Mouse (Mus musculus): ENCODE results near the gene Nfat5. TPM values are rescaled to one million over a fixed set of nuclear protein-coding genes. Genes with fewer than 3 reads are reported as not detected.

Gene Nfat5
- polyA plus RNA-seq, 1 experiment = 18.8 TPM

DNA sequence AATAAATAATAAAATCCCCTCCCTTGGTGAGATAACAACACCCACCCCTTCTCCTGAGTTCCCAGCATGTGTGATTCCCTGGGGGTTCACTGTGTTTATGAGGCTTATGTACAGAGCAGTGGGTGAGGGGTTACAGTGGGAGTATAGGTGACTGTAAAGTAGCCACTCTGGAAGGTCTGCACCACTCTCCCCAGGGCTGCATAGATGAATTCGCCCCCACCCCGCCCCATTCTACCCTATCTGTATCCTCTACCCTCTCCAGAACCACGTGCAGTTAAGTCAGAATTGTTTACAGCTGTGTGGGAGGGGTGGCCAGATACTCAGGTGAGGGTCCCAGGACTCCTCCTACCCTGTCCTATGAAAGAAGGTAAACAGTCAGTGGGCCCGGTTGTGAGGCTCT lies 89.6 kb downstream of the Nfat5 start:
- H3K4me1 ChIP-seq (ENCODE audit: control insufficient read depth, insufficient read depth, low read length) = no peaks in the 10 kb centered on the region
- H3K4me3 ChIP-seq (replicated peaks; ENCODE audit: control insufficient read depth, low read depth, low read length) = no peak overlapping the region
- 62% methylated on average over 4 of the region's 4 CpGs for WGBS
- TF ChIP-seq CTCF (IDR thresholded peaks at IDR 0.05; ENCODE audit: control insufficient read depth, insufficient read depth, low read length) = no peak
- TF ChIP-seq POLR2A (IDR thresholded peaks at IDR 0.05; ENCODE audit: borderline replicate concordance, control insufficient read depth, low read depth, low read length) = no peak
- H3K27ac ChIP-seq (ENCODE audit: control insufficient read depth, insufficient read depth, low read depth, low read length, poor library complexity) = no peak overlapping the region

DNA sequence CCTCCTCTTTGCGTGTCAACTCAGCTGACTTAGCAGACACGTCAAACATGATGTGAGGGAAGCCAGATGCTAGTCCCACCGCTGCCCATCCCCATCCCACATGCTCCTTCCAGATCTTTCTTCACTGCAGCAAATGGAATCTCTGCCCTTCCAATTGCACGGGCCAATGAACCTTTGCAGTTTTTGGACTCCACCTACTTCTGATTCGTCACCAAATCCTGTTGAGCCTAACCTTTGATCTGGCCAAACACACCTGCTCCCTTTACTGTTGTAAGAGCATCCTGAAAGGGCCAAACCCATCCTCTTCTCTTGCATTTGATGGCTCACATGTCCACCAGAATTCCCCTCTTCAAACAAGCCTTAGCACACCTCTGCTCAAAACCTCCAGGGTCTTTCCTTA lies 91.4 kb downstream of the Nfat5 start:
- no peak overlapping the region for H3K4me3 ChIP-seq (replicated peaks; ENCODE audit: control insufficient read depth, low read depth, low read length)
- TF ChIP-seq CTCF (IDR thresholded peaks at IDR 0.05; ENCODE audit: control insufficient read depth, insufficient read depth, low read length) (no peak), POLR2A (IDR thresholded peaks at IDR 0.05; ENCODE audit: borderline replicate concordance, control insufficient read depth, low read depth, low read length) (no peak)
- no peaks in the 10 kb centered on the region for H3K4me1 ChIP-seq (ENCODE audit: control insufficient read depth, insufficient read depth, low read length)
- WGBS = 72% methylated on average over 5 of the region's 5 CpGs
- H3K27ac ChIP-seq (ENCODE audit: control insufficient read depth, insufficient read depth, low read depth, low read length, poor library complexity) = no peak overlapping the region

DNA sequence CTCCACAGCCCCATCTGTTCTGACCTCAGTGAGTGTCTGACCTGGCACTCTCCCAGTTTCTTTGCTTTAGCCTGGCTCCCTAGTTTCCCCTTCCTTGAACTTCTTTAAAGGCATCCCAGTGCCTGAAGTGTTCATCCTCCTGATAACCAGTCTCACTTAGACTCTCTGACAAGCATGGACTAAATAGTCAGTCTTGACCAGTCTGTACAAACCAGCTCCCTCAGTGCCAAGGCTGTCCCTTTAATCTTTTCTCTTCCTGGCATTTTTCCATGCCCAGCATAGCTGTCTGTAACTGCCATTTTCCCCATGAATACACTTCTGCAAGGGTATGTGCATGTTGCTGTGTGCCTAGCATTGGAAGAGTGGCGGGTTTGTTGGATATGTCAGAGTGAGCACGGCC lies 91.8 kb downstream of the Nfat5 start:
- no peak overlapping the region for H3K27ac ChIP-seq (ENCODE audit: control insufficient read depth, insufficient read depth, low read depth, low read length, poor library complexity)
- WGBS = 85% methylated on average over 2 of the region's 2 CpGs
- no peak for TF ChIP-seq POLR2A (IDR thresholded peaks at IDR 0.05; ENCODE audit: borderline replicate concordance, control insufficient read depth, low read depth, low read length)
- TF ChIP-seq CTCF (IDR thresholded peaks at IDR 0.05; ENCODE audit: control insufficient read depth, insufficient read depth, low read length) = no peak
- no peaks in the 10 kb centered on the region for H3K4me1 ChIP-seq (ENCODE audit: control insufficient read depth, insufficient read depth, low read length)
- H3K4me3 ChIP-seq (replicated peaks; ENCODE audit: control insufficient read depth, low read depth, low read length) = no peak overlapping the region

DNA sequence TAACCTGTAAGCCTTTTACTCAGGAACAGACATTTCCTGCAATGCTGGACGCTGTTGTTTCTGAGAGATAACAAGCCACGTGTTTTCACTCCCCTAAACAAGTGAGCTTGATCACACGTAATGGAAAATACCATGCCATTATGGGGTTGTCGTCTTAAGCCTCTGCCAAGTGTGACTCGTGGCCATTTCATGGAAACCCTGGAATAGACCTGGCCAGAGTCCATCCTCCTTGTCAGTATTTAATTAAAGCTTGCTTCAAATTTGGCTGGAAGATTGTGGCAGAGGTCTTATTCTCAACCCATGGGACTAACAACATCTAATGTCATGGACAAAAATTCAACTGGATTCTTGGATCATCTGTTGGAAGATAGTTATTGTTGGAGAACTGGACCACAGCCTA lies 92.9 kb downstream of the Nfat5 start:
- no peak overlapping the region for H3K4me3 ChIP-seq (replicated peaks; ENCODE audit: control insufficient read depth, low read depth, low read length)
- H3K27ac ChIP-seq (ENCODE audit: control insufficient read depth, insufficient read depth, low read depth, low read length, poor library complexity) = no peak overlapping the region
- TF ChIP-seq POLR2A (IDR thresholded peaks at IDR 0.05; ENCODE audit: borderline replicate concordance, control insufficient read depth, low read depth, low read length) (no peak), CTCF (IDR thresholded peaks at IDR 0.05; ENCODE audit: control insufficient read depth, insufficient read depth, low read length) (no peak)
- WGBS = 15% methylated on average over 5 of the region's 5 CpGs
- H3K4me1 ChIP-seq (ENCODE audit: control insufficient read depth, insufficient read depth, low read length) = no peaks in the 10 kb centered on the region

DNA sequence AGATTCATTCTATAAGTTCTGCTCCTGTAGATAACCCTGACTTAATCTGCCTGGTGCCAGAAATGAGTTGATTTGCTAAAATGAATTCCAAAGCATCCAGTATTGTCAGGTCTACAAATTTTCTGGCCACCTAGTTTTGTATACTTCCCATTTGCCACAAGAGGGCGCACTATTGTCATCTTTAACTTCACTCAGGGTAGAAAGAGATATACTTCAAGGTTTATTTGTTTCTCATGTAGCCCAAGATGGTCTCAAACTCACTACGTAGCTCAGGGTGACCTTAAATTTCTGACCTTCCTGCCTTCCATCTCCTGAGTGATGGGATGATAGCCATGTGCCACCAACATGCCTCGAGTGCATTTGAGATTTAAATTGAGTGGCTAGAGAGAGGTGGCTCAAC lies 93.4 kb downstream of the Nfat5 start:
- H3K4me1 ChIP-seq (ENCODE audit: control insufficient read depth, insufficient read depth, low read length) = no peaks in the 10 kb centered on the region
- 24% methylated on average over 3 of the region's 3 CpGs for WGBS

DNA sequence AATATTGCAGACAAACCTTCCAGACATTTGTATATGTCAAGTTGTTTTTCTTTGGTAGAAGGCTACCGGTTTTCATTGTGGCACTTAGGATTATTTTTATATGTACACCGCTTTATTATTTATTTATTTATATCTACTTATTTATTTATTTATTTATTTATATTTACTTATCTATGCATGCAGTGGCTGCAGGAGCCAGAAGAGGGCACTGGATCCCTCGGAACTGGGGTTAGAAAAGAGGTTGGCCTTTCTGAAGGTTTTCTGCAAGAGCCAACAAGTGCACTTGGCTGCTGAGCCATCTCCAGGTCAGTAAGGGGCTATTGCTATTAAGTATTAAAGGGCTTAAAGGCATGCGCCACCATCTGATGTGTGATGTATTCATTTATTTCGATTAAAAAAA lies 94.6 kb downstream of the Nfat5 start:
- Histone ChIP-seq H3K27ac (ENCODE audit: control insufficient read depth, insufficient read depth, low read depth, low read length, poor library complexity) (no peak overlapping the region), H3K4me3 (replicated peaks; ENCODE audit: control insufficient read depth, low read depth, low read length) (no peak overlapping the region), H3K4me1 (ENCODE audit: control insufficient read depth, insufficient read depth, low read length) (no peaks in the 10 kb centered on the region)
- WGBS = 72% methylated on average over 5 of the region's 5 CpGs
- TF ChIP-seq CTCF (IDR thresholded peaks at IDR 0.05; ENCODE audit: control insufficient read depth, insufficient read depth, low read length) (no peak), POLR2A (IDR thresholded peaks at IDR 0.05; ENCODE audit: borderline replicate concordance, control insufficient read depth, low read depth, low read length) (no peak)

More for the DNA sequence above, 93.4 kb downstream of the Nfat5 start:
- TF ChIP-seq POLR2A (IDR thresholded peaks at IDR 0.05; ENCODE audit: borderline replicate concordance, control insufficient read depth, low read depth, low read length) (no peak), CTCF (IDR thresholded peaks at IDR 0.05; ENCODE audit: control insufficient read depth, insufficient read depth, low read length) (no peak)
- Histone ChIP-seq H3K4me3 (replicated peaks; ENCODE audit: control insufficient read depth, low read depth, low read length) (no peak overlapping the region), H3K27ac (ENCODE audit: control insufficient read depth, insufficient read depth, low read depth, low read length, poor library complexity) (no peak overlapping the region)

DNA sequence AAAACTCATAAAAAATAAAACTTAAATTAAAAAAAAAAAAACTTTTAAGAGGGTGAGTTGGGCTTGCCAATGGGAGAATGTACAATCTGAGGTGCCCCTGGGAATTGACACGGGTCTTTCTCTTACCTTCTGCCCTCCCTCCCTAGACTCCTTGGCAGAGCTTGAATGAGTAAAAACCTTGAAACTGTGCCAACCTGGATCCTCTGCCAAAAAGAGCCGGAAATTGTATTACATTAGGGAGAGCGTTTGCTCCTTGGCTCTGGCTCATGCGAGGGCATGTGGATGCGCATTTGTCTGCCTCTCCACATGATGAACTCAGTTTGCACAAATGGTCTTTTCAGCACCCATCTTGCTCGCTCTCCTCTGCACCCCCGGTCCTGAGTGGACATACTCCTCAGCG lies 96.3 kb downstream of the Nfat5 start:
- no peak for TF ChIP-seq POLR2A (IDR thresholded peaks at IDR 0.05; ENCODE audit: borderline replicate concordance, control insufficient read depth, low read depth, low read length)
- no peak for TF ChIP-seq CTCF (IDR thresholded peaks at IDR 0.05; ENCODE audit: control insufficient read depth, insufficient read depth, low read length)
- H3K4me1 ChIP-seq (ENCODE audit: control insufficient read depth, insufficient read depth, low read length) = no peaks in the 10 kb centered on the region
- no peak overlapping the region for H3K4me3 ChIP-seq (replicated peaks; ENCODE audit: control insufficient read depth, low read depth, low read length)
- WGBS = 85% methylated on average over 8 of the region's 8 CpGs
- no peak overlapping the region for H3K27ac ChIP-seq (ENCODE audit: control insufficient read depth, insufficient read depth, low read depth, low read length, poor library complexity)

DNA sequence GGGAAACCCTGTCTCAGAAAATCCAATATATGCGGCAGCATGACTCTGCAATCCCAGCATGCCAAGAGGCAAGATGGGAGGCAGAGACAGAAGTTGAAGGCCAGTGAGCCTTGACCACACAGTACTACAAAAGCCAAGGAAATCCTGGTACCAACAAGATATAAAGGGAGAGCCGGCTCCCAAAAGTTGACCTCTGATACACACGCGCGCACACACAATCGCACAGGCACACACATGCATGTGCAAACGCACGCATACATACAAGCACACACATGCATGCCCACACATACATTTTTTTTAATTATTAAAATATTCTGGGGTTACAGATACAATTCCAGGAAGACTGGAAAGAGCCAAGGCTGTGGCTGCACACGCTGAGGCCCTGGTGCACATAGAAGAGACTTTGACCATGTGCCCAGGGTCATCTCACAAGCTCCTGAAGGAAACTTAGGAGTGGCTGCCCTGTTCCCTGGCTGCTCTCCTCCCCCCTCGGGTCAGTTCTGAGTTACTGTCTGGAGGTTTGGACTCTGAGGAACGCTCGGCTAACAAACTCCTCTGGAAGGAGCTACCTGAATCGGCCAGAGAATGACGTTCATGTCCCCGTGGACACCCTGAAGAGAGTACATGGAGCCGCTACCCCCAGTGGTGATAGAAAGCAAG lies 97.3 kb downstream of the Nfat5 start:
- H3K4me3 ChIP-seq (replicated peaks; ENCODE audit: control insufficient read depth, low read depth, low read length) = no peak overlapping the region
- WGBS = 92% methylated on average over 16 of the region's 16 CpGs
- H3K4me1 ChIP-seq (ENCODE audit: control insufficient read depth, insufficient read depth, low read length) = no peaks in the 10 kb centered on the region
- TF ChIP-seq CTCF (IDR thresholded peaks at IDR 0.05; ENCODE audit: control insufficient read depth, insufficient read depth, low read length) (no peak), POLR2A (IDR thresholded peaks at IDR 0.05; ENCODE audit: borderline replicate concordance, control insufficient read depth, low read depth, low read length) (no peak)
- H3K27ac ChIP-seq (ENCODE audit: control insufficient read depth, insufficient read depth, low read depth, low read length, poor library complexity) = no peak overlapping the region

DNA sequence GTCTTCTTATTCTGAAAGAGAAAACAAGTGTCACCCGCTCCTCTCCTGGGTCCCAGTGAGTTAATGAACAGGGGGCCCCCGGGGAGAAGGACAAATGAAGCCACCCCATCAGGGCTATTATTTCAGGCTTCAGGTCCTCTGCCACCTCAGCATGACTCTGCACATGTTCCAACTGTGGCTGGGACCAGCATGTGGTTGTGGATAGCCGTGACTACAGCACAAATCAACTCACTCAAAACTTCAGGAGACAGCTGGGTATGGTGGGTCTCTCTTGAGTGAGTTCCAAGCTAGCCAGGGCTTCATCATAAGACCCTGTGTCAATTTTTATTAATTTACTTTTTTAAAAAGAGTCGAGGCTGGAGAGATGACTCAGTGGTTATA lies 97.9 kb downstream of the Nfat5 start:
- WGBS = 53% methylated on average over 4 of the region's 4 CpGs
- no peak overlapping the region for H3K4me3 ChIP-seq (replicated peaks; ENCODE audit: control insufficient read depth, low read depth, low read length)
- H3K4me1 ChIP-seq (ENCODE audit: control insufficient read depth, insufficient read depth, low read length) = no peaks in the 10 kb centered on the region
- no peak overlapping the region for H3K27ac ChIP-seq (ENCODE audit: control insufficient read depth, insufficient read depth, low read depth, low read length, poor library complexity)
- TF ChIP-seq POLR2A (IDR thresholded peaks at IDR 0.05; ENCODE audit: borderline replicate concordance, control insufficient read depth, low read depth, low read length) (no peak), CTCF (IDR thresholded peaks at IDR 0.05; ENCODE audit: control insufficient read depth, insufficient read depth, low read length) (no peak)

Data from bone marrow, adult 2 months (tissue).